Mouse (Mus musculus): ENCODE measurements at regions not wholly inside any gene's neighbourhood (a gene's known extent, or its start where the extent isn't known, plus 50 kb on each side); places are given as distances from the start of the nearest gene placed in this dataset.

GRCm38 (mm10) chr11:89247991-89248390 is 54.1 kb downstream of the Nog start:
- DNase-seq, result no peak

- peak; percentile 55 for DNase-seq
These were observed 58.8 kb downstream of the Nog start for GRCm38 (mm10) chr11:89243370-89243769.

- DNase-seq, result no peak
These were observed 60.0 kb downstream of the Nog start for GRCm38 (mm10) chr11:89242130-89242529.

DNA sequence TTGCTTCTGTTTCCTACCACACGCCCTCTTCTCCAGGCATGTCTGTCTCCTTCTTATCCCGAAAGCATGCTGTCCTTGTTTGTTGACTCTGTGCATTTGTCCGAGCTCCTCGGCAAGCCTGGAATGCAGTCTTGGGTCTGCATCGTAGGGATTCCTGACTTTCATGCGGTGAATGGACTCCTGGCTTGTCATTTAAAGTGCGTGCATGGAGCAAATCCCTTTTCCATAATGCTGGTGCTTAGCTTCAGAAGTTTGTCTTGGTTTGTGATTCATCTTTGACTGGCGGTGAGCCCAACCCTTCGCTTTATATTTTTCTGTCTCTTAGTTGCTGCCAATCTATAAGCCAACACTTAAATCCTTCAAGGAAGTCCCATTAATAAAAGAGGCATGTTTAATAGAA is 62.2 kb downstream of the Nog start:
- DNase-seq, result no peak

DNA sequence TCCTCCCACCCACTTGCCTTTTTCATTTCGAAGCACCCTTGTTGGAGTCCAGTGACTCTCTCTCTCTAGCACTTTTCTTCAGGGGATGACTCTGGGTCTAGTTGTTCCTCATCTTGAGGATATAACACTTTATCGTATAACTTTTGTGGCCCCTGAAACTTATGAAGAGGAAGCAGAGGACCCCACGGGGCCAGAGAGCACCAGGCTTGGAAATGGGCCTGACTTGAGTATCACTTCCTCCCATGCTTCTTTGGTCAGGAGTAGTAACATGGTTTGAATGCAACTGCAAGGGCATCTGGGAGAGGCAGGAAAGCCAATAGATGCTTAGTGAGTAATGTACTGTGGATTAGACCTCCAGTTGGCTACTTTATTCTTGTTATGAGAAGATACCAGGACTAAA is 65.2 kb downstream of the Nog start:
- DNase-seq, result no peak

GRCm38 (mm10) chr11:89232884-89233480 is 69.2 kb downstream of the Nog start:
- DNase-seq, result no peak

- no peak for DNase-seq
These were observed 72.4 kb downstream of the Nog start for GRCm38 (mm10) chr11:89229726-89230125.

DNA sequence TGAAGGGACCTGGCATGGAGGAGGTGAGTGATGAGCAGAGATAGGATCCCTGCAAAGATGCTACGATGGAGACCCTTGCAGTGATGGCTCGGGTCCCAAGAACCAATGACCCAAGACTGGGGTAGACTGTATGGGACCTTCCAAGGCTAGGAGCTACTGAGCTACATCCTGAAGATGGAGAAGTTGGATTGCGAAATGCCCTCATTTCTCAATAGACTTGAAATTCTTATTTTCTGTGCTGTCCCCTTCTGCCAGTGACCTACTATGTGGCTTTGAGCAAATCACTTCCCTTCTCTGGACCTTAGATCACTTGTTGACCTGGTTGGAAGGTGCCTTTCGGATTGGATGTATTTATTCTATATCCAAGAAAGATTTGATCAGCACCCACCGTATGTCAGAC is 88.9 kb downstream of the Nog start:
- no peak for DNase-seq

- peak; percentile 22 for DNase-seq
These were observed 92.6 kb downstream of the Nog start for GRCm38 (mm10) chr11:89209531-89209950.

DNA sequence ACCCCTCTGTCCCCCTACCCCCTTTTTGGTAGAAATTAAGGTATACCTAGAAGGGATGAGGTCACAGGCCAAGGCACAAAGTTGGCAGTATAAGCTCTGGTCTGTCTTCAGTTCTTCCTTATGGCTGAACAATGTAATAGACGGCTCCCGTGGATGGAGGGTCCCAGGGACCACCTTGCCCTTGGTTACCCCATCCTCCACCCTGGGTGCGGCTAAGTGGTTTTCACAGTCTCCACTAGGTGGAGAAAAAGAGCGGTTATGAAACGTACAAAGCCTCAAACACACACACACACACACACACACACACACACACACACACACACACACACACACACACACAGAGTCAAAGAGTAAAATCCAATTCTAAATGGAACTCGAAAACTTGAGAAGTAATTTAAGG is 93.1 kb downstream of the Nog start:
- peak; percentile 24 for DNase-seq

DNA sequence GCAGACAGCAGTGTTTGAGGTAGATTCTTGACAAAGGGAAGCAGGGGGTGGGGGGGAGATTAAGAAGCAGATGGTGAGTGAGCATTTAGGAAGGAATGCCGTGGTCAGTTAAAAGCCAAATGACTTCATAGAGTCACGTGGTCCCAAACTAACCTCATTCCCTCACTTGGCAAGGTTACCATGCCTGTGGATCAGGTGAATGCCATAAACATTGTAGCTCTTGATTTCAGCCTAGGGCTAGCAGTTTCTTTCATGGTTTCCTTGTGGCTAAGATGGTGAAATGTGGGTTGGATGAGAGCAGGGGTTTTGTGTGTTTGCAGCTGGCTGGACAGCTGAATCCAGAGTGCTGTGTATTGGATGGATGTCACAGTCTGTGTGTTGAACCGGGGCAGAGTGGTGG is 95.3 kb downstream of the Nog start:
- DNase-seq, result no peak

GRCm38 (mm10) chr11:89204948-89205545 is 97.1 kb downstream of the Nog start:
- no peak for DNase-seq

GRCm38 (mm10) chr11:89200458-89200857 is 101.7 kb downstream of the Nog start:
- no peak for DNase-seq

GRCm38 (mm10) chr11:89192815-89193214 is 109.3 kb downstream of the Nog start:
- no peak for DNase-seq

DNA sequence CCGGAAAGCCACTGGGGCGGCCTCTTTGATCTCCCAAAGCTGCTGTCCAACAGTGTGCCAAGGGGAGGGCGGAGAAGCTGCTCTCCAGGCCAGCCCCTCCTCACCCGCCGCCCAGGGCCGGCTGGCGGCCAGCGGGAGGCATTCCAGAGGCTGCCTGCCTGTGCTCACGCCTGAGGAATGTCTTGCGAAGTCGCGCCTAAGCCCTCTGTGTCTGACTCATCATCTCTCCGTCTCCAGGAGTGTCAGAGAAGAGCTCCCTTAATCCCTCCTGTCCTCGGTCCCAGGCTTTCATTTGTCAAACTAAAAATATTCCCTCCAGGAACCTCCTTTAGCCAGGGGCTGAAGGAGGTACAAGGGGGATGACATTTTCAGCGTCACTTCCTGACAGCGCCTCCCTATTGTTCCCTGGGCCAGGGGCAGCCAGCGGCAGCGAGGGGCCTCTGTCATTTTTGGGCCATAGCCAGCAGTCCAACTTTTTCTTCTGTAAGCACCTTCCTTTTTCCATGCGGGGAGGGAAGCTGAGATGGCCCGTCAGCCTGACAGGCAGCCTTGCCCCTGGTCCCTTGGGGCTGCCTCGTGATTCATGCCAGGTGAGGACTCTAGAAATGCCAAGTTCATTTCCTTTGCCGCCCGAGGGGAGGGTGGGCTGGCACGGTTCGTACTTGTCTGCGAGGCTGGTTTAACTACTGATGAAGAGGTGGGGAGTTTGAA is 113.4 kb downstream of the Gm525 start:
- DNase-seq, result peak; percentile 84

GRCm38 (mm10) chr11:89185862-89186261 is 112.2 kb downstream of the Gm525 start:
- peak; percentile 77 for DNase-seq

GRCm38 (mm10) chr11:89181471-89181870 is 107.8 kb downstream of the Gm525 start:
- no peak for DNase-seq

- DNase-seq, result no peak
These were observed 104.8 kb downstream of the Gm525 start for GRCm38 (mm10) chr11:89178436-89178835.

DNA sequence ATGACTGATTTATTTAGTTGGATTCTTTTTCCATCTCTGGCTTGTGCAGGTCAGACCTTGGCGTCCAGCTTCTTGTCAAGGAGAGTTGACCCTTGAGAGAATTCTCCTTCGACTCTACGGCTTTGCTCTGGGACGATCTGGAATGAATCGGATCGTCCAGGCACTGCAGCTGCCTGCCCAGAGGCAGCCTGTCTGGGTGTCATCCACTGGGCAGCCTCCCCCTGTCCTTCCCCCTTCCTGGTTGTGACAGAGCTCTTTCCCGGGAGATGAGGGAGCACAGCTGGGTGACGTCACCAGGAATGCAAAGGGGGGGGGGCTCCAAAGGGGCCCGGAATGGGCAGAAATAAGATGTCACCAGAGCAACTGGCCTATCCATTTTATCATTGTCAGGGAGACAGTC is 101.9 kb downstream of the Gm525 start:
- peak; percentile 55 for DNase-seq

DNA sequence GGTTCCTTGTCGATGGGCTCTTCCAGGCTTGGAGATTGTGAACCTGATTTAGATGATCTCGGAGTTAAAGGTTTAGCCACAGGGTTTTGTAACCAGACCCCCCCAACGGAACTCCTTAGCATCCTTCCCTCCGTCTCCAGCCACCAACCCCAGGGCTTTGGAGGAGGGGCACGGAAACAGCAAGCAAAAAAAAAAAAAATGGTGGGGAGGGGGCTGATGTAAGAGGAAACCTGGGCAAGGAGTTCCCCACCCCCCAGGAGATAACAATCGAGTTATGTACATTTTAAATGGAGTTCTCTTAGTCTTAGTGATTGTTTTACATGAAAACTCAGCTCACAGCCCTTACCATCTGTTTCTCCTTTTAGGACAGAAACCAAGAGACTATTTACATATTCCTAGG is 101.3 kb downstream of the Gm525 start:
- no peak for DNase-seq

DNA sequence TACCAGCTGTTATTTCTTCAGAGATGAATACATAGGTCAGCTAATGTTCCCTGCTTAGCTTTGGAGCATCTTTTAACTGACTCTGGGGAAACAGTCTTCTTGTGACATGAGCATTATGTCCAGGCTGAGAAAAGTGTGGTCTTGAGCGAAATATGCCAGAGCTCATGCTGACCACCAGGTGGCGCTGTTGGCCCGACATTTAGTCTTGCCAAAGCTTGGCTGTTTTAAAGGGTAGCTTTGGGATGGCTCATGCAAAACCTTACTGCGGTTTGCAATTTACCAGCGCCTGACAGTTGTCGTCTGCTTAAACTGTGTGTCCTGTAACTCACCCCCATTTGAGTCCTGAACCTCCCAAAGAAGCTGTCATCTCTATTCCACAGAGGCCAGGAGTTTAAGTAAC is 91.6 kb downstream of the Gm525 start:
- DNase-seq, result peak; percentile 92

GRCm38 (mm10) chr11:89153466-89154406 is 80.1 kb downstream of the Gm525 start:
- no peak for DNase-seq

DNA sequence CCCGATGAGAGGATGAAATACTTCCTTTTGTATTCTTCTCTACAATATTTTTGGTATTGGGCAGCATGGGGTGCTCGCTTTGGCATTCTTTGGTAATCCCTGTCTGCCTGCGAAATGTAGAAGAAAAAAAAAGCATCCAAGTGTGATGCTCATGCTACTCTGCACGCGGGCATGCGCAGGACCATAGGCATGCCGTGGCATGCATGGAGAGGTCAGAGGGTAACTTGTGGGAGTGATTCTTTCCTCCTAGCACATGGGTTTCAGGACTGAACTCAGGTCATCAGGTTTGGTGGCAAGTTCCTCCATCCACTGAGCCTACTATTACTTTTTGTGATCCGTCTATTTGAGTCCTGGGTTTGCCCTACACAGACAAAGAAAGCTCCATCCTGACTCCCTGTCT is 74.3 kb downstream of the Gm525 start:
- DNase-seq, result no peak

Data from kidney, postnatal 10 days (tissue).